Mouse (Mus musculus) E14TG2a.4 (cell line): ENCODE measurements at regions not wholly inside any gene's neighbourhood (a gene's known extent, or its start where the extent isn't known, plus 50 kb on each side); places are given as distances from the start of the nearest gene placed in this dataset.

Experiments used
- H3K27me3 ChIP-seq: 2 replicates; pipeline ENCODE4 v1.6.1; 2014; ENCODE audit warnings: low read length, control low read depth; ENCODE audit not compliant: insufficient read depth
- H3K36me3 ChIP-seq: 2 replicates; pipeline ENCODE4 v1.6.1; 2014; ENCODE audit warnings: low read length, control low read depth; ENCODE audit not compliant: insufficient read depth
- H3K4me1 ChIP-seq: replicated peaks from 2 replicates; pipeline ENCODE4 v1.6.1; 2014; ENCODE audit warnings: low read depth, low read length, control low read depth
- H3K4me3 ChIP-seq: replicated peaks from 2 replicates; pipeline ENCODE4 v1.5.1; 2014; ENCODE audit warnings: mild to moderate bottlenecking, low read length
- H3K9me3 ChIP-seq: 2 replicates; pipeline ENCODE4 v1.6.1; 2014; ENCODE audit warnings: low read length, control low read depth
- CTCF ChIP-seq: conservative IDR thresholded peaks from 2 replicates; pipeline ENCODE4 v1.5.1; 2014; ENCODE audit warnings: low read length
- NANOG ChIP-seq: IDR thresholded peaks from 2 replicates; pipeline ENCODE4 v1.6.1; 2014; ENCODE audit warnings: borderline replicate concordance, low read length, mixed read lengths
- POU5F1 ChIP-seq: IDR thresholded peaks from 2 replicates; pipeline ENCODE4 v1.6.1; 2014; ENCODE audit warnings: low read length, borderline replicate concordance

DNA sequence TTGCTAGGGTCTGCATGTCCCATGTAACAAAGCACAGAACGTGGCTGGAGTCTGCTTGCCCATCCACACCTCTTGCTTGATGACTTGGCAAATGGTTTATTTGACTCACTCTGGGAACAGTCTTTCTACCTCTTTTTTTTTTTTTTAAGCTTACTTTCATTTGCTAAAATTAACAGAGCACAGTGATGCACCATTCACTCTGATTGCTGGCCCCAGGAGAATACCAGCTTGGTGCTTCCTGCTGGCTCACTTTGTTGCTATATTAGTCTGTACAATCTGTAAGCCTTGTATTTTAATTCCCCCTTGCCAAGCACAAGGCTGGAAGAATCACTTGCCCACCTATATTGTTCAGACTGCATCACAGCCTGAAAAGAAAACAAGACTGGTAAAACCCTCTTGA, 521.4 kb upstream of the Atp11b start:
- Histone ChIP-seq H3K4me1 (no peaks in the 10 kb centered on the region), H3K9me3 (no peaks in the 10 kb centered on the region), H3K36me3 (no peaks in the 10 kb centered on the region), H3K27me3 (no peaks in the 10 kb centered on the region), H3K4me3 (no peak overlapping the region)
- TF ChIP-seq POU5F1 (no peak), NANOG (no peak), CTCF (no peak)

DNA sequence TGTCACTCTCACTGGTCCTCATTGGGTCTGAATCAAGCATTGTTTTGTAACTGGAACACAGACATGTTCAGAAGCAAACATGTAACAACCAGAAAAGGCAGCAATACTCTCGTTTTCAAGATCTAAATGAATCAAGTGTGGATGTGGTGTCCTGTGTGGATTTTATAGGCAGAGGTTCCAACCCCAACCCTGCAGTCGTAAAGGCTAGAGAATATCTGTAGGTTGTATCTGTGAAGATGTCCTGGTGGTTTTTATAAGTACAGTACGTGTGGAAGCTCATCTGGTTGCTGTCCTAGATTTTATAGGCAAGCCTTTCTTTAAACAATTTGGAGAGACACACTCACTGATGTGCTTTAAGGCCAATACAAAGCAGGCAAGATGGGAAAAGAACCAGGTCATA, 518.8 kb upstream of the Atp11b start:
- H3K4me1 ChIP-seq: no peaks in the 10 kb centered on the region
- no peak overlapping the region for H3K4me3 ChIP-seq
- TF ChIP-seq POU5F1: no peak
- TF ChIP-seq NANOG: no peak
- TF ChIP-seq CTCF: no peak
- no peaks in the 10 kb centered on the region for H3K9me3 ChIP-seq
- H3K27me3 ChIP-seq: no peaks in the 10 kb centered on the region
- H3K36me3 ChIP-seq: no peaks in the 10 kb centered on the region

DNA sequence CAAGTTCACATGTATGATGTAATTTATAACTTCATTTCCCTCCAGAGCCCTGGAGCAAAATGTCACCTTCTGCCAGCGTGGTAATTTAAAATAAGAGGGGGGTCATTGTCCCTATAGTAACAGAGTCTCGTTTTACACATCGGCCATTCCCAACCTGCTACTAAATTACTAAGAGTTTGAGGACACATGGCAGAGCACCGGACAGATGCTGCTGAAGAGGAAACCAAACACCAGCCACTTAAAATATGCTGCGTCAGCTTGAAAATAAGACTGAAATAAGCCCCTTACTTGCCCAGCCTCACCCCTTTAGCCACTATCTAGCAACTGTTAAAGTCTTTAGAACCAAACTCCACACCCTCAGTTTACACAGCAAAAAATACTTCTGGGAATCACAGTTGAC, 518.1 kb upstream of the Atp11b start:
- Histone ChIP-seq H3K27me3 (no peaks in the 10 kb centered on the region), H3K9me3 (no peaks in the 10 kb centered on the region), H3K4me1 (no peaks in the 10 kb centered on the region), H3K4me3 (no peak overlapping the region), H3K36me3 (no peaks in the 10 kb centered on the region)
- TF ChIP-seq NANOG (no peak), CTCF (no peak), POU5F1 (no peak)

DNA sequence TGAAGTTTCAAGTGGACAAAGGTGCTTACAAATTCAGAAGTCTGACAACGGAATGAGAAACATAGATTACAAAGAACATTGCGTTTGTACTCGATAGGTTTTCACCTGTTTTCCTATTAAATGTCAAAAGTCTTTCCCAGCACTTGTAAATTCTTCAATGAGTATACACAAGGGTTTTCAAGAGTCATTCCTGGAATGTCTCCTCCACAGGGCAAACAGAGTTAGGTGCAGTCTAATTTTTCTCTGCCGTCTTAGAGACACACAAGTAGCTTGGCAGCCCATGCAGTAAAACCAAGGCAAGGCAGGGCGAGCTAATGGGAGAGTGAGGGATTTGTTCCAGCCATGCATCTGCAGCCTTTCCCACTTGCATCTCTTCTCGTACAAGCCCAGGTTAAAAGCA, 516.6 kb upstream of the Atp11b start:
- Histone ChIP-seq H3K4me3 (no peak overlapping the region), H3K36me3 (no peaks in the 10 kb centered on the region), H3K4me1 (peaks cover 7% of the 10 kb centered on the region), H3K27me3 (no peaks in the 10 kb centered on the region), H3K9me3 (no peaks in the 10 kb centered on the region)
- TF ChIP-seq NANOG: no peak
- TF ChIP-seq POU5F1: no peak
- no peak for TF ChIP-seq CTCF

DNA sequence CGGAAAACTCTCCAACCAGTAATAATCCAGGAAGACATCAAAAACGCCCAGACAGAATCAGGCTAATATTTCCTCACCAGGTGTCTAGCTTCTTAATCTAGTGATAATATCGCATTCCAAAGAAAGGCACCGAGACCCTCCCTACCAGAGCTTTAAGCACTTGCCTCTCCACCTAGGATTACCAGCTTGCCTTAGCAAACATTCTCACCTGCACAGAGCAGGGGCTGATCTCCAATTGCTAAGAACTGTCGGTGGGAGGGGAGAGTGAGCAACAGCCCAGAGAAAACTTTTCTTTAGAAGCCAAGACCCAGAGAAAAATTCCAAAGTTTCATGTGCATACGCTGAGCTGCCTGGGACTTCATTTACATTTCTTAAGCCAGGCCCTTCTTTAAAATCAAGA, 511.6 kb upstream of the Atp11b start:
- H3K27me3 ChIP-seq: no peaks in the 10 kb centered on the region
- TF ChIP-seq CTCF (no peak), POU5F1 (no peak), NANOG (no peak)
- H3K36me3 ChIP-seq: no peaks in the 10 kb centered on the region
- H3K9me3 ChIP-seq: peaks cover 14% of the 10 kb centered on the region
- H3K4me1 ChIP-seq: peaks cover 19% of the 10 kb centered on the region
- no peak overlapping the region for H3K4me3 ChIP-seq

DNA sequence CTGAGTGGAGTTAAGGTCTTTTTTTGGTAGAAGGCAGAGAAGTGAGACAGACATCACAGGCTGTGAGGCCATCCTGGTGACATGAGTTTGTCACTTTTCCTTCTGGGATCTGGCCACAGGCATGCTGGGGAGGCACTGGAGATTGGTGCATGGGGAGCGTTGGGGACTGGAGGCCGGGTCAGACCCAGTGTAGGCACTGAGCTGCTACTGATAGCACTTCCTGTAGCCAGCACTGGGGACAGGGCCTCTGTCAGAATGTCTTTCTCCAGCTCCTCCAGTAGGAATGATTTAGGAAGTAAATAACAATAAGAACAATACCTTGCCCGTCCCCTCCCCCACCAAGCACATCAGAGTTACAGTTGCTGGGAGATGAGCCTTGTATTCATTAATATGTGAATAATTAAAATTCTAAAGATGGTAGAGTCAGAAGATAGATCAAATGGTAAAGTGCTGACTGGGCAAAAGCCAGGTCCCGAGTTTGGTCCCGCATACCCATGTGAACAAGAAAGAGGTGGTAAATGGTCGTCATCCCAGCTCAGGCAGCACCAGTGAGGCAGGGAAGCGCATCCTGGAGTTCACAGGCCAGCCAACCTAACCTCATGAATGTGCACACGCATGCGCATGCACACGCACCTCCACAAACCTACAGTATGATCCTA, 510.9 kb upstream of the Atp11b start:
- Histone ChIP-seq H3K27me3 (no peaks in the 10 kb centered on the region), H3K4me3 (no peak overlapping the region), H3K36me3 (no peaks in the 10 kb centered on the region), H3K4me1 (peaks cover 19% of the 10 kb centered on the region), H3K9me3 (peaks cover 14% of the 10 kb centered on the region)
- TF ChIP-seq NANOG (no peak), POU5F1 (no peak), CTCF (no peak)

DNA sequence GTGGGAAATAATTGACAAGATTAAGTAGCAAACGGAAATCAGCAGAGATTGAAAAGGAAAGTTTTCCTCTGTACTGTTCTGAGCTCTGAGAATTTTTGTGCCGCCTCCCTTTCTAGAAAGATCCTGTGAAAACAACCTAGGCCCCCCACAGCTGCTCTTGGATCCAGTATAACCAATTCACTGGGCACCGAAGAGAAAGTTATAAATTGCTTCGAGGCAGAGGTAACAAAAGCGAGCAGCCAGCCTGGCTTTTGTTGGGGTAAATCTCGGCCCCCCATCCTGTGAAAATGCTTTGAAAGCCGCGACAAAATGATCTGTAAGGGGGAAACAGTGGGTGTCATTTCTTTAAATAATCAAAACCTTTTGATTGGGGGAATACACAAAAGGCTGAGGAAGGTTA, 508.9 kb upstream of the Atp11b start:
- Histone ChIP-seq H3K4me1 (peaks cover 19% of the 10 kb centered on the region), H3K36me3 (no peaks in the 10 kb centered on the region), H3K27me3 (no peaks in the 10 kb centered on the region), H3K9me3 (peaks cover 14% of the 10 kb centered on the region), H3K4me3 (no peak overlapping the region)
- TF ChIP-seq CTCF (no peak), NANOG (no peak), POU5F1 (no peak)

DNA sequence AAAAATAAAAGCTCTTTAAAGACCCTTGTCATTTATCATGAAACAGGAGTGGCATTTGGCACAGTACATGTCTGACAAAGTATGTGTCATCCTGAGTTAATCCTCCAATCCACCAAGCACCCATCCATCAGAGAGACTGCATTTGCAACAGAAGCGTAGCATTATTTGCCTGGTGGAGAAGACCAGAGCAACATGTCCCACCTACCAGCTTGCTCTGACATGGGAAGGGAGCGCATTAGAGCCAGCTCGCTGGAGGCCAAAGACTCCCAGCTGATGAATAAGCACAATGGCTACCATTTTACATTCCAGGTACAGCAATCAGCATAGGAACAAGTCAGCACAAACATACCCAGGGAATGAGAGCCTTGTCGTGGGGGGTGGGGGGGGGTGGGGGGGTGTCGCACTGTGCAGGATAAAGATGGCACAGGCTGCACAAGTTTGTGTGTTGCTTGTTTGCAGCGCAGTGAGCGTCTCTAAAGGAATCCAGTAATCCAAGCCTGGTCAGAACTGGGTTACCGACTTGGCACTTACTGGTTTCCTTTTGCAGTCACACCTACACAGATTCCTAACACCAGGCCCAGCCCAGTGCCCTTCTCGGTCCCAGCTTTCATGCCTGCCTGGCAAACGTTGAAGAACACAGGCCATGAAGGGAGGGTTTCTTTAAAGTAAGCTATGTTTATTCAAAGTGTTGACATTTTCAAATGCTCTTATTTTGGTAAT, 507.8 kb upstream of the Atp11b start:
- peaks cover 14% of the 10 kb centered on the region for H3K9me3 ChIP-seq

More for the DNA sequence above, 507.8 kb upstream of the Atp11b start:
- H3K4me1 ChIP-seq: peaks cover 19% of the 10 kb centered on the region
- TF ChIP-seq POU5F1 (no peak), CTCF (no peak), NANOG (no peak)
- H3K27me3 ChIP-seq: no peaks in the 10 kb centered on the region
- no peak overlapping the region for H3K4me3 ChIP-seq
- H3K36me3 ChIP-seq: no peaks in the 10 kb centered on the region
